ENCODE assay signal across 8 mouse cellular contexts in genomic region chr9:57467896-57468549, GRCm38 (mm10). TPM values are rescaled to one million over a fixed set of nuclear protein-coding genes. Genes with fewer than 3 reads are reported as not detected.
DNase-seq lines count a peak whose midpoint lies in the region; ATAC-seq and TF ChIP-seq lines count a peak whose summit lies in the region.

TSS of gene Scamp5 (minus strand) at chr9:57468060.

- H3K27ac ChIP-seq in forebrain, embryonic 10.5 days, result peak within 1 kb of the TSS; percentile 87
- 0 out of 4 replicates have a peak within 1 kb of the TSS, but pooled peaks of 1 of the 2 experiments have one; percentile 17 for H3K27ac ChIP-seq in heart, embryonic 14.5 days (replicated peaks in 1 of 2; ENCODE audit: control insufficient read depth in 1 of 2, insufficient read depth in 1 of 2, low read depth in 2 of 2, low read length in 2 of 2)
- H3K27ac ChIP-seq in liver, embryonic 11.5 days (ENCODE audit: low read depth, low read length), result no peak within 1 kb of the TSS

- H3K4me1 ChIP-seq in forebrain, embryonic 10.5 days, result peaks cover 25% of the 10 kb centered on the region
- H3K4me1 ChIP-seq in heart, embryonic 14.5 days (ENCODE audit: control insufficient read depth in 2 of 2, insufficient read depth in 2 of 2, low read length in 2 of 2), result peaks cover 8 to 9% of the 10 kb centered on the region in 2 experiments; a peak in 3 of 4 replicates
- H3K4me1 ChIP-seq in liver, embryonic 11.5 days (replicated peaks; ENCODE audit: control insufficient read depth, insufficient read depth, low read length), result peaks cover 7% of the 10 kb centered on the region

- no peaks in the 10 kb centered on the region for H3K36me3 ChIP-seq in forebrain, embryonic 10.5 days (replicated peaks)
- no peaks in the 10 kb centered on the region for H3K36me3 ChIP-seq in heart, embryonic 14.5 days (ENCODE audit: control insufficient read depth, insufficient read depth, low read length)
- no peaks in the 10 kb centered on the region for H3K36me3 ChIP-seq in liver, embryonic 11.5 days (ENCODE audit: control insufficient read depth, insufficient read depth, low read length)
- H3K36me3 ChIP-seq in myocyte (ENCODE audit: control insufficient read depth, insufficient read depth), result no peaks in the 10 kb centered on the region
- H3K36me3 ChIP-seq in splenic B cell, adult 2 months (ENCODE audit: control insufficient read depth, insufficient read depth, low read length, poor library complexity, severe bottlenecking), result no peaks in the 10 kb centered on the region

- peak within 1 kb of the TSS; percentile 79 for H3K4me3 ChIP-seq in forebrain, embryonic 10.5 days
- peak within 1 kb of the TSS; percentile 72 to 85 for H3K4me3 ChIP-seq in heart, embryonic 14.5 days (ENCODE audit: control insufficient read depth in 1 of 2, insufficient read depth in 1 of 2, low read depth in 1 of 2, low read length in 2 of 2)
- peak within 1 kb of the TSS; percentile 68 for H3K4me3 ChIP-seq in liver, embryonic 11.5 days (ENCODE audit: low read depth, low read length)
- H3K4me3 ChIP-seq in myocyte, result peak within 1 kb of the TSS; percentile 54

- no peak within 1 kb of the TSS for H3ac ChIP-seq in myocyte (ENCODE audit: control insufficient read depth, insufficient read length)

- no peaks in the 10 kb centered on the region for H3K79me2 ChIP-seq in myocyte (ENCODE audit: control insufficient read depth, insufficient read depth)

- peak within 1 kb of the TSS; percentile 99 for H3K4me2 ChIP-seq in heart, embryonic 14.5 days (ENCODE audit: low read length)
- peak within 1 kb of the TSS; percentile 74 for H3K4me2 ChIP-seq in liver, embryonic 11.5 days
- peak within 1 kb of the TSS; percentile 85 for H3K4me2 ChIP-seq in myocyte (ENCODE audit: low read depth)

- 1% methylated on average over 48 of the region's 48 CpGs for WGBS in forebrain, embryonic 10.5 days
- 2% methylated on average over 48 of the region's 48 CpGs for WGBS in heart, embryonic 14.5 days
- 2% methylated on average over 48 of the region's 48 CpGs for WGBS in liver, embryonic 11.5 days

- peak; percentile 78 for ATAC-seq in heart, embryonic 14.5 days (ENCODE audit: insufficient number of reproducible peaks, insufficient read depth, low FRiP score, low read depth)
- ATAC-seq in liver, embryonic 11.5 days (replicated peaks; ENCODE audit: low FRiP score), result peak; percentile 77

- peak; percentile 82 for DNase-seq in CD4-positive helper T cell, adult 2 months (ENCODE audit: low read depth, low spot score)
- DNase-seq in brain, embryonic 18.5 days (ENCODE audit: low read depth, low spot score), result peak; percentile 82
- peak; percentile 87 for DNase-seq in forebrain, embryonic 10.5 days (ENCODE audit: extremely low spot score, low spot score)
- peak; percentile 96 for DNase-seq in kidney, postnatal 10 days
- DNase-seq in liver, embryonic 11.5 days (ENCODE audit: low spot score), result peak; percentile 87
- peak; percentile 81 for DNase-seq in splenic B cell, adult 2 months (ENCODE audit: low read depth, low spot score)

- peak within 1 kb of the TSS; percentile 82 for H3K9ac ChIP-seq in heart, embryonic 14.5 days (ENCODE audit: low read length)
- H3K9ac ChIP-seq in liver, embryonic 11.5 days (ENCODE audit: low read depth, low read length), result peak within 1 kb of the TSS; percentile 49; the same call in 1 of the 2 replicates

- no peaks in the 10 kb centered on the region for H3K9me3 ChIP-seq in forebrain, embryonic 10.5 days
- no peaks in the 10 kb centered on the region for H3K9me3 ChIP-seq in heart, embryonic 14.5 days (ENCODE audit: control insufficient read depth, low read length)
- H3K9me3 ChIP-seq in liver, embryonic 11.5 days (ENCODE audit: control insufficient read depth, low read length), result no peaks in the 10 kb centered on the region

- H3K27me3 ChIP-seq in forebrain, embryonic 10.5 days (ENCODE audit: poor library complexity, severe bottlenecking), result peaks cover 13% of the 10 kb centered on the region
- H3K27me3 ChIP-seq in heart, embryonic 14.5 days (ENCODE audit: control insufficient read depth, insufficient read depth, low read length), result no peaks in the 10 kb centered on the region
- peaks cover 4% of the 10 kb centered on the region; the same call in 1 of the 2 replicates for H3K27me3 ChIP-seq in liver, embryonic 11.5 days (replicated peaks; ENCODE audit: control insufficient read depth, insufficient read depth, low read length)
- H3K27me3 ChIP-seq in myocyte (ENCODE audit: control insufficient read depth, insufficient read depth, insufficient read length), result no peaks in the 10 kb centered on the region
- H3K27me3 ChIP-seq in splenic B cell, adult 2 months (ENCODE audit: control insufficient read depth, insufficient read depth, low read length, poor library complexity, severe bottlenecking), result 0 out of 2 replicates have a peak, but pooled peaks cover 4% of the 10 kb centered on the region

- TF ChIP-seq POLR2A in myocyte (IDR thresholded peaks at IDR 0.05; ENCODE audit: insufficient read length, low read depth), result peak; percentile 69

TF ChIP-seq in myocyte, 11 proteins besides CTCF, POLR2A, EP300 and RAD21:
- TF ChIP-seq MYOD1 (IDR thresholded peaks at IDR 0.05; ENCODE audit: control insufficient read depth in 1 of 3, insufficient read length in 2 of 3, low read depth in 2 of 3) (no peak), POLR2AphosphoS2 (IDR thresholded peaks at IDR 0.05; ENCODE audit: insufficient read length, low read depth) (peak; percentile 45), TCF12 (IDR thresholded peaks at IDR 0.05; ENCODE audit: insufficient read depth, poor library complexity, severe bottlenecking) (no peak), MYOG (IDR thresholded peaks at IDR 0.05; ENCODE audit: control insufficient read depth in 1 of 3, insufficient read depth in 1 of 3, insufficient read length in 2 of 3, low read depth in 2 of 3) (no peak), SRF (IDR thresholded peaks at IDR 0.05; ENCODE audit: control insufficient read depth, insufficient read length, low read depth) (no peak), USF1 (IDR thresholded peaks at IDR 0.05; ENCODE audit: low read depth) (no peak), MAX (IDR thresholded peaks at IDR 0.05; ENCODE audit: low read depth) (no peak), REST (IDR thresholded peaks at IDR 0.05; ENCODE audit: insufficient read depth, insufficient read length) (peak; percentile 93), TCF3 (IDR thresholded peaks at IDR 0.05; ENCODE audit: insufficient read length, low read depth) (no peak)

RNA-seq across cellular contexts. Expression of gene Scamp5, which starts in this region (rescaled TPM):
- polyA plus RNA-seq in forebrain, embryonic 10.5 days (2016; fragmentation: Nextera tagmentation; extraction: Ambion mirVana), result 12.9 and 15.5 TPM in 2 replicates
- 4.5 and 6.2 TPM in 2 replicates for polyA plus RNA-seq in heart, embryonic 14.5 days (2014; fragmentation: Nextera tagmentation; extraction: Ambion mirVana)
- polyA plus RNA-seq in liver, embryonic 11.5 days (2014; fragmentation: Nextera tagmentation; extraction: Ambion mirVana), result 9.7 and 12.8 TPM in 2 replicates
- 23.6 TPM for polyA plus RNA-seq in myocyte (2012; fragmentation: generic; extraction: Trizol)
